Mouse (Mus musculus): ENCODE data around the gene Slc12a1. TPM values are rescaled to one million over a fixed set of nuclear protein-coding genes. Genes with fewer than 3 reads are reported as not detected.
A peak's percentile ranks its signal among the peaks of the same experiment; 100 is the strongest.

Slc12a1 gene
- polyA plus RNA-seq, 1 experiment from 2014 or later, result not detected

DNA sequence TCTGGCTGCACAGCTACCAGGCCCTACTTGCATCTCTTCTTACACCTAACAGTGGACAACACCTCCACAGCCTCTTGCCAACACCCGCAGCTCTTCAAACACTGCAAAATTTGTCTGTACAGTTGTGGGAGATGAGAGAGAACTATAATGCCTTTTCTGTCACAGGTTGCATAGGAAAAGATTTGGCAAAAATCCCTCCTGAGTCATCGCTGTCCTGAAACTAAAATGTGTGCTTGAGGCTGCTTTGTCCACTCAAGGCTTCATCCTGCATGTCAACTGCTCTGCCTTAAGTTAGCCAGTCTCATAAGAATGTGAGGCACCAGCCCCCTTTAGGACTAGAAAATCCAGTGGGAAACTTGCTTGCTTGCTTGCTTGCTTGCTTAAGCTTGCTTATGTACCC is 81.7 kb downstream of the Slc12a1 start:
- no peak overlapping the region for H3K4me2 ChIP-seq (ENCODE audit: low read depth, low read length)
- 83% methylated on average over 2 of the region's 2 CpGs for whole genome bisulfite sequencing (ENCODE audit: insufficient replicate concordance)
- H3K9me3 ChIP-seq (ENCODE audit: low read length), result no peaks in the 10 kb centered on the region
- no peaks in the 10 kb centered on the region for H3K36me3 ChIP-seq (replicated peaks; ENCODE audit: insufficient read depth, low read length)
- H3K9ac ChIP-seq (replicated peaks), result no peak overlapping the region
- DNase-seq (no peak), ATAC-seq (no peak)
- H3K27ac ChIP-seq (ENCODE audit: low read depth), result no peak overlapping the region
- H3K27me3 ChIP-seq (ENCODE audit: insufficient read depth, low read length), result no peaks in the 10 kb centered on the region
- no peak overlapping the region for H3K4me3 ChIP-seq (ENCODE audit: low read depth, low read length)
- TF ChIP-seq EP300 (IDR thresholded peaks at IDR 0.05; ENCODE audit: low read depth) (no peak), CTCF (IDR thresholded peaks at IDR 0.05; ENCODE audit: low read depth) (no peak)
- no peaks in the 10 kb centered on the region for H3K4me1 ChIP-seq (ENCODE audit: insufficient read depth)

DNA sequence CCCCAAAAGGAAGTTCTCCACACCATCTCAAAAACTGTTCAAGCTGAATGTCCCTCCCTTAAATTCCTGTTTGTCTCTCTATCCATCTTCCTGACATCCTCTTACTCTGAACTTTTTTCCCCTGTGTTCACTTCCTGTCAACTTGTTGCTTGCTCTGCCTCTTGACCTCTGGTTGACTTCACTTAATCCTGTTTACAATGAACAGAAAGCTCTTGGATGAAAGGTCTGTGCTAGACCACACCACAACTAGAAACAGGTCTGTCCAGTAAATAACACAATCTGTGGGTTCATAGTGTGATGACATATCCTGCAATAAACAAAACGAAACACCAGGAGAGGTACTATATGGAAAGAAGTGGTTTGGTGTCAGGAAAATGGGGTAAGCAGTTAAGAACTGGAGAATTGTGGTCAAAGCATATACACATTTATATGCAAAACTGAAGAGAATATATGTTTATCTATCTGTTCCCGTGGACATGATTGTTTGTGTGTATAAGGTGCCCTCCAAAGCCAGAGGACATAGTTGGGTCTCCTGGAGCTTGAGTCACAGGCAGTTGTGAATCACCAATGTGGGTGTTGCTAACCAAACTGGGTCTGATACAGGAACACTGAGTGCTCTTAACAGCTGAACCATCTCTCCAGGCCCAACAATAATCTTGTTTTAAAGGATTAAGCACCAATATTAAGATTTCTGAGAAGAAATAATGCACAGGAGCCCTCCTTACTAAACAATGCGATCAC is 93.4 kb downstream of the Slc12a1 start:
- 82% methylated on average over 3 of the region's 3 CpGs for WGBS (ENCODE audit: insufficient replicate concordance)
- no peaks in the 10 kb centered on the region for H3K9me3 ChIP-seq (ENCODE audit: low read length)
- ATAC-seq (no peak), DNase-seq (no peak)
- H3K9ac ChIP-seq (replicated peaks), result no peak overlapping the region
- H3K4me1 ChIP-seq (ENCODE audit: insufficient read depth), result peaks cover 18% of the 10 kb centered on the region
- H3K27ac ChIP-seq (ENCODE audit: low read depth), result no peak overlapping the region; the same call in 1 of the 2 replicates
- no peak overlapping the region for H3K4me3 ChIP-seq (ENCODE audit: low read depth, low read length)
- H3K36me3 ChIP-seq (replicated peaks; ENCODE audit: insufficient read depth, low read length), result peaks cover 9% of the 10 kb centered on the region
- H3K27me3 ChIP-seq (ENCODE audit: insufficient read depth, low read length), result no peaks in the 10 kb centered on the region
- TF ChIP-seq CTCF (IDR thresholded peaks at IDR 0.05; ENCODE audit: low read depth) (no peak), EP300 (IDR thresholded peaks at IDR 0.05; ENCODE audit: low read depth) (no peak)
- H3K4me2 ChIP-seq (ENCODE audit: low read depth, low read length), result no peak overlapping the region

DNA sequence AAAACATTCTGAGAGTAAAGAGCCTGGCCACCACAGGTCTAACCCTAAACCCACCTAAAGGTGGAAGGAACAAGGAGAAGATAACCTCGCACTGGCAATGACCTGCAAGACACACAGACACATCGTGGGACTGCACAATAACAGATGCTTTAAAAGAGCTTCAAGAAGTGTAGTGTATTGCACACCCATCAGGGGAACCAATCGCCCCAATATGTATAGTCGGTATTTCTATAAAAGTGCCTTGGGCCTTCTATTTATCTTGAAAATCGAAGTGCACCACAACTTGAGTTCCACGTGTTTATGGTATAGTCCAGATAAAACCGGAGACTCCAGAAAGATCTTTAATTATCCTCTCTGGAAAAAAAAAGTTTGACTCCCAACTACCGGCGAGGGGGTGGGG is 94.4 kb downstream of the Slc12a1 start:
- H3K4me2 ChIP-seq (ENCODE audit: low read depth, low read length), result peak overlapping the region; percentile 86
- no peaks in the 10 kb centered on the region for H3K27me3 ChIP-seq (ENCODE audit: insufficient read depth, low read length)
- TF ChIP-seq CTCF (IDR thresholded peaks at IDR 0.05; ENCODE audit: low read depth), result no peak
- TF ChIP-seq EP300 (IDR thresholded peaks at IDR 0.05; ENCODE audit: low read depth), result no peak
- DNase-seq (no peak), ATAC-seq (no peak)
- no peaks in the 10 kb centered on the region for H3K9me3 ChIP-seq (ENCODE audit: low read length)
- peaks cover 18% of the 10 kb centered on the region for H3K4me1 ChIP-seq (ENCODE audit: insufficient read depth)
- peak overlapping the region; percentile 81 for H3K4me3 ChIP-seq (ENCODE audit: low read depth, low read length)
- 13% methylated on average over 9 of the region's 9 CpGs for whole genome bisulfite sequencing (ENCODE audit: insufficient replicate concordance)
- peak overlapping the region; percentile 78 for H3K9ac ChIP-seq (replicated peaks)
- peak overlapping the region; percentile 78 for H3K27ac ChIP-seq (ENCODE audit: low read depth)
- peaks cover 15% of the 10 kb centered on the region for H3K36me3 ChIP-seq (replicated peaks; ENCODE audit: insufficient read depth, low read length)

DNA sequence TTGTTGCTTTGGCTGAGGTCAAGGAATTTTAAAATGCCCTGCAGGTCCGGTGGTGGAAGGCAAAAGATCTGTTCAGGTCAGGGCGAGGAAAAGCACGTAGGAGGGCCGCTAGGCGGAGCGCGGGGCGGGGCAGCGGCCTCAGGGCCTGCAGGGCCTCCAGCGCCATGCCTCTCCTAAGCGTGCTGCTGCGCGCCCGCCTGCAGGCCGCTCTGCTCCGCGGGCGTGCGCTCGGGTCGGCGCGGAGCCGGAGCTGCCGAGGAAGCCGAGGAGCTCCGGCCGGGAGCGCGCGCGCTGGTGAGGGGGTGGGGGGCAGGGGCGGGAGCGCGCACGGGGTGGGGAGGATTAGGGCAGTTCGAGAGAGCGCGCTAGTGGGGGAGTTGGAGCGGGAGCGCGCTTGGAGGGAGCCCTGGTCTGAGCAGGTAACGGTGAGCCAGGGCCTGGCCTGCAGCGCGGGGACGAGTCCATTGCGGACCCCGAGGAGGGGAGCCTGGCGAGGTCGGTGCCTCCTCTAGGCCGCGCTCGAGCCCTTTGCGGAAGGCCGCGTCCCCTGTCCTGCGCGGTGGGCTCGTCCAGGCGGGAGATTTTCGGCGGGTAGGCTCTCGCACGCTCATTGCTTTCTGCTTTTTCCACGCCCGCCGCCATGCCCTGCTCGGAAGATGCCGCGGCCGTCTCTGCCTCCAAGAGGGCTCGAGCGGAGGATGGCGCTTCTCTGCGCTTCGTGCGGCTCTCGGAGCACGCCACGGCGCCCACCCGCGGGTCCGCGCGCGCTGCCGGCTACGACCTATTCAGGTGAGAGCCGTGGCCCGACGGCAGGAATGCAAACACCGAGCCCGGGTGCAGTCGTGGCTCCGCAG is 95.0 kb downstream of the Slc12a1 start, which contains the start of gene Dut:
Dut (plus strand) TSS at position 83 of the 854 bp plus-strand sequence.
- Histone ChIP-seq H3K4me1 (ENCODE audit: insufficient read depth) (peaks cover 18% of the 10 kb centered on the region), H3K9ac (replicated peaks) (peak within 1 kb of the TSS; percentile 78), H3K27me3 (ENCODE audit: insufficient read depth, low read length) (no peaks in the 10 kb centered on the region), H3K9me3 (ENCODE audit: low read length) (no peaks in the 10 kb centered on the region), H3K4me3 (ENCODE audit: low read depth, low read length) (peak within 1 kb of the TSS; percentile 81), H3K4me2 (ENCODE audit: low read depth, low read length) (peak within 1 kb of the TSS; percentile 86), H3K36me3 (replicated peaks; ENCODE audit: insufficient read depth, low read length) (peaks cover 19% of the 10 kb centered on the region), H3K27ac (ENCODE audit: low read depth) (peak within 1 kb of the TSS; percentile 78)
- DNase-seq, result peak; percentile 95
- ATAC-seq, result peak; percentile 98
- TF ChIP-seq CTCF (IDR thresholded peaks at IDR 0.05; ENCODE audit: low read depth) (peak; percentile 60), EP300 (IDR thresholded peaks at IDR 0.05; ENCODE audit: low read depth) (no peak)
- WGBS (ENCODE audit: insufficient replicate concordance), result 2% methylated on average over 83 of the region's 96 CpGs

DNA sequence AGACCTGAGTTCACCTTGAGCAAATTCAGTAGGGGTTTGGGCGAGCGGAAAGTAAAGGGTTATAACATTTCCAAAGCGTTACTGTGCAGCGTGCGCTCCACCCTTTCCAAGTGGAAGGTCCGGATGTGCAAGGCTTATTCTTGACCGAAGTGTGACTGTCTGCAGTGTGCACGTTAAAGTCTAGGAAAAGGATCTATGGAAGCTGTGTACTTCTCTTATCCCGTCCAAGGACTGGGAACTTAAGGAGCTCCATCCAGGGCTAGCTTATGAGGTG is 95.6 kb downstream of the Slc12a1 start:
- 0% methylated on average over 9 of the region's 9 CpGs for WGBS (ENCODE audit: insufficient replicate concordance)
- Histone ChIP-seq H3K27ac (ENCODE audit: low read depth) (peak overlapping the region; percentile 78), H3K9ac (replicated peaks) (peak overlapping the region; percentile 78), H3K27me3 (ENCODE audit: insufficient read depth, low read length) (no peaks in the 10 kb centered on the region), H3K4me3 (ENCODE audit: low read depth, low read length) (peak overlapping the region; percentile 81), H3K9me3 (ENCODE audit: low read length) (no peaks in the 10 kb centered on the region), H3K36me3 (replicated peaks; ENCODE audit: insufficient read depth, low read length) (peaks cover 21% of the 10 kb centered on the region), H3K4me1 (ENCODE audit: insufficient read depth) (peaks cover 18% of the 10 kb centered on the region), H3K4me2 (ENCODE audit: low read depth, low read length) (peak overlapping the region; percentile 86)
- no peak for DNase-seq
- no peak for TF ChIP-seq CTCF (IDR thresholded peaks at IDR 0.05; ENCODE audit: low read depth)
- TF ChIP-seq EP300 (IDR thresholded peaks at IDR 0.05; ENCODE audit: low read depth), result no peak
- ATAC-seq, result no peak

DNA sequence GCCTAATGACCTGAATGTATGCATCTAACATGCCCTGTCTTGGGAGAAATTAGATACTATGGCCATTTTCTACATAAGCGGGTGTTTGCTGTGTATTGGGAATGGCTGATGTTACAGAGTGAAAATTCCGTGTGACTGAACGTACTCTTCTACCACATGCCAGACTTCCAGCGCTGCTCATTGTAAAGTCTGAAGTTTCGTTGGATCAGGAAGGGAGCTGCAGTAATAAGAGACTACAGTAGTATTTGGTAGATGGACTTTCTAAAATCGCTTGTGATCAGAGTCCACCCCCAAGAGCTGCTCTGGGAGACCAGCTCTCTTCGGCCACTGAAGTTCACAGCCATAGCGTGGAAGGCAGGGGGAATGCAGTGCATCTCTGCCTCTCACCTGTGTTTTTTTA is 96.0 kb downstream of the Slc12a1 start:
- H3K27me3 ChIP-seq (ENCODE audit: insufficient read depth, low read length), result no peaks in the 10 kb centered on the region
- peak overlapping the region; percentile 78 for H3K9ac ChIP-seq (replicated peaks)
- ATAC-seq (no peak), DNase-seq (no peak)
- H3K4me3 ChIP-seq (ENCODE audit: low read depth, low read length), result peak overlapping the region; percentile 81
- H3K4me2 ChIP-seq (ENCODE audit: low read depth, low read length), result peak overlapping the region; percentile 86
- 3% methylated on average over 8 of the region's 8 CpGs for WGBS (ENCODE audit: insufficient replicate concordance)
- H3K36me3 ChIP-seq (replicated peaks; ENCODE audit: insufficient read depth, low read length), result peaks cover 25% of the 10 kb centered on the region
- peaks cover 18% of the 10 kb centered on the region for H3K4me1 ChIP-seq (ENCODE audit: insufficient read depth)
- H3K27ac ChIP-seq (ENCODE audit: low read depth), result peak overlapping the region; percentile 78
- TF ChIP-seq EP300 (IDR thresholded peaks at IDR 0.05; ENCODE audit: low read depth), result no peak
- no peak for TF ChIP-seq CTCF (IDR thresholded peaks at IDR 0.05; ENCODE audit: low read depth)
- H3K9me3 ChIP-seq (ENCODE audit: low read length), result no peaks in the 10 kb centered on the region
